Mouse (Mus musculus) brain, embryonic 14.5 days (tissue): ENCODE measurements around the gene Rubcn.
"Not testable (repeated sequence)": the region's sequence is repeated elsewhere in the genome, so short reads cannot be mapped to it uniquely, and the experiment has no call there.

Experiments
- CTCF ChIP-seq: fragments of 200-500 bp; IDR thresholded peaks from 2 replicates; pipeline ENCODE4 v1.5.1; 2012; ENCODE audit warnings: inconsistent platforms, mild to moderate bottlenecking, moderate library complexity, borderline replicate concordance; ENCODE audit not compliant: insufficient read depth, insufficient read length; ENCODE audit errors: extremely low read depth
- POLR2A ChIP-seq: fragments of 200-500 bp; IDR thresholded peaks from 2 replicates; pipeline ENCODE4 v1.6.1; 2012; ENCODE audit warnings: mild to moderate bottlenecking, inconsistent platforms, borderline replicate concordance; ENCODE audit not compliant: poor library complexity, insufficient read depth, insufficient read length, severe bottlenecking; ENCODE audit errors: extremely low read depth

DNA sequence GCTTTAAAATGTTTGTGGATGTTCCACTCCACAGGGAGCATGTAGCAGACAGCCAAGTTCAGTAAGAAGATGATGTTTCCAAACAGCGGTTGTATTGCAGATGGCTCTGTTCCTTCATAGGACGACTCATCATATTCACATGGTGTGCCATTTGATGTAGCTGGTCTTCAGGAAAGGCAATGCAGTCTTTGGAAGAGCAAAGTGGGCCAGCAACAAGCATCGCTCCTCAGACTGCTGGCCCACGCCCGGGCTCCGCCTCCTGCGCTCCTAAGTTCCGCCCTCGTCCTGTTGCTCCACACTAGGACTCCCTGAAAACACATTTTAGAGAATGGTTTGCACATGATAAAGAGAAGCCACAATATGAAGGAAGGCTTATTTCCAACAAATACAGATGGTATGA, 49.1 kb upstream of the Rubcn start:
- TF ChIP-seq CTCF, POLR2A: not testable (repeated sequence)
